Mouse (Mus musculus) limb, embryonic 13.5 days (tissue): Measurements from ENCODE around the gene AI593442. TPM values are rescaled to one million over a fixed set of nuclear protein-coding genes. Genes with fewer than 3 reads are reported as not detected.

ENCODE experiments used
- ATAC-seq: fragments of 200-750 bp; cut with Nextera tagmentation; 2 replicates; pipeline ENCODE4 v1.8.0; 2017; ENCODE audit warnings: low read depth, moderate number of reproducible peaks, moderate TSS enrichment; ENCODE audit not compliant: low FRiP score
- H3K27ac ChIP-seq: fragments of 300-500 bp; sonication (generic); 2 replicates; pipeline ENCODE4 v1.5.1; 2015; ENCODE audit warnings: inconsistent platforms, mild to moderate bottlenecking, moderate library complexity
- H3K27me3 ChIP-seq: fragments of 300-500 bp; sonication (generic); 2 replicates; pipeline ENCODE4 v1.6.1; 2015; ENCODE audit warnings: mild to moderate bottlenecking, inconsistent platforms
- H3K36me3 ChIP-seq: fragments of 300-500 bp; sonication (generic); 2 replicates; pipeline ENCODE4 v1.6.1; 2015; ENCODE audit warnings: inconsistent platforms, mild to moderate bottlenecking, moderate library complexity
- H3K4me1 ChIP-seq: fragments of 300-500 bp; sonication (generic); 2 replicates; pipeline ENCODE4 v1.6.1; 2015; ENCODE audit warnings: inconsistent platforms
- H3K4me2 ChIP-seq: fragments of 300-500 bp; sonication (generic); replicated peaks from 2 replicates; pipeline ENCODE4 v1.6.1; 2015; ENCODE audit warnings: inconsistent platforms, mild to moderate bottlenecking, moderate library complexity
- H3K4me3 ChIP-seq: fragments of 300-500 bp; sonication (generic); 2 replicates; pipeline ENCODE4 v1.5.1; 2015; ENCODE audit warnings: moderate library complexity, mild to moderate bottlenecking, inconsistent platforms
- H3K9ac ChIP-seq: fragments of 300-500 bp; sonication (generic); 2 replicates; pipeline ENCODE4 v1.6.1; 2015; ENCODE audit warnings: mild to moderate bottlenecking, inconsistent platforms
- H3K9me3 ChIP-seq: fragments of 300-500 bp; sonication (generic); 2 replicates; pipeline ENCODE4 v1.6.1; 2016; ENCODE audit warnings: inconsistent platforms
- WGBS: fragments of 180-500 bp; shearing (Covaris S2); methylation state at CpG from one replicate; pipeline ENCODE4 v1.1.7; 2015; 5-methylcytosine and 5-hydroxymethylcytosine counted together
- polyA plus RNA-seq: library from polyadenylated mRNA; unstranded; fragments of >200 nt; fragmentation: Nextera tagmentation; extraction: Ambion mirVana; gene quantifications from 2 replicates; pipeline ENCODE4 v1.2.1, GENCODE M21; 2015

Gene AI593442
- polyA plus RNA-seq, result 2.5 and 4.0 TPM in 2 replicates

GRCm38 (mm10) chr9:52679362-52679947, at the start of gene AI593442:
TSS of gene AI593442 (minus strand) at chr9:52679780.
- ATAC-seq, result peak; percentile 71; the same call in 1 of the 2 replicates
- Histone ChIP-seq H3K36me3 (no peaks in the 10 kb centered on the region), H3K4me2 (peak within 1 kb of the TSS; percentile 81), H3K4me3 (peak within 1 kb of the TSS; percentile 48), H3K27ac (no peak within 1 kb of the TSS), H3K9me3 (no peaks in the 10 kb centered on the region), H3K27me3 (peaks cover 74% of the 10 kb centered on the region), H3K4me1 (peaks cover 22% of the 10 kb centered on the region), H3K9ac (peak within 1 kb of the TSS; percentile 54)
- WGBS, result 2% methylated on average over 15 of the region's 27 CpGs

- H3K9ac ChIP-seq, result no peak overlapping the region
- no peaks in the 10 kb centered on the region for H3K27me3 ChIP-seq
- no peak overlapping the region for H3K4me3 ChIP-seq
- H3K36me3 ChIP-seq, result no peaks in the 10 kb centered on the region
- H3K9me3 ChIP-seq, result no peaks in the 10 kb centered on the region
- ATAC-seq, result no peak
- WGBS, result 86% methylated on average over 5 of the region's 5 CpGs
- no peak overlapping the region for H3K27ac ChIP-seq
- H3K4me2 ChIP-seq, result no peak overlapping the region
- H3K4me1 ChIP-seq, result no peaks in the 10 kb centered on the region
These were observed 49.2 kb upstream of the AI593442 start for GRCm38 (mm10) chr9:52728806-52729205.

GRCm38 (mm10) chr9:52722626-52723025, 43.0 kb upstream of the AI593442 start:
- Histone ChIP-seq H3K27ac (no peak overlapping the region), H3K27me3 (no peaks in the 10 kb centered on the region), H3K4me2 (no peak overlapping the region), H3K4me1 (no peaks in the 10 kb centered on the region), H3K9ac (no peak overlapping the region), H3K36me3 (no peaks in the 10 kb centered on the region), H3K4me3 (no peak overlapping the region), H3K9me3 (no peaks in the 10 kb centered on the region)
- WGBS, result 93% methylated on average over 1 of the region's 1 CpGs
- ATAC-seq, result no peak

GRCm38 (mm10) chr9:52719562-52719961, 40.0 kb upstream of the AI593442 start:
- Histone ChIP-seq H3K4me1 (no peaks in the 10 kb centered on the region), H3K9me3 (no peaks in the 10 kb centered on the region), H3K36me3 (no peaks in the 10 kb centered on the region), H3K9ac (no peak overlapping the region), H3K4me3 (no peak overlapping the region), H3K27ac (no peak overlapping the region), H3K4me2 (no peak overlapping the region), H3K27me3 (no peaks in the 10 kb centered on the region)
- no peak for ATAC-seq
- 56% methylated on average over 2 of the region's 2 CpGs for WGBS

GRCm38 (mm10) chr9:52680036-52680435, 456 bp upstream of the AI593442 start:
- Histone ChIP-seq H3K27me3 (peaks cover 74% of the 10 kb centered on the region), H3K4me1 (peaks cover 22% of the 10 kb centered on the region), H3K9me3 (no peaks in the 10 kb centered on the region), H3K4me2 (peak overlapping the region; percentile 81), H3K4me3 (no peak overlapping the region; the same call in 1 of the 2 replicates), H3K27ac (no peak overlapping the region), H3K36me3 (no peaks in the 10 kb centered on the region), H3K9ac (no peak overlapping the region)
- no peak for ATAC-seq
- WGBS, result 67% methylated on average over 5 of the region's 5 CpGs

GRCm38 (mm10) chr9:52678839-52679215, 753 bp downstream of the AI593442 start:
- under 1% methylated on average over 10 of the region's 10 CpGs for WGBS
- no peak for ATAC-seq

GRCm38 (mm10) chr9:52678179-52678838, 1.3 kb downstream of the AI593442 start:
- no peaks in the 10 kb centered on the region for H3K36me3 ChIP-seq
- WGBS, result under 1% methylated on average over 28 of the region's 28 CpGs
- no peak for ATAC-seq
- no peaks in the 10 kb centered on the region for H3K9me3 ChIP-seq
- H3K27ac ChIP-seq, result no peak overlapping the region
- peak overlapping the region; percentile 81 for H3K4me2 ChIP-seq
- peaks cover 22% of the 10 kb centered on the region for H3K4me1 ChIP-seq
- peak overlapping the region; percentile 48 for H3K4me3 ChIP-seq
- H3K27me3 ChIP-seq, result peaks cover 76% of the 10 kb centered on the region
- no peak overlapping the region for H3K9ac ChIP-seq

More at GRCm38 (mm10) chr9:52678839-52679215, 753 bp downstream of the AI593442 start:
- H3K36me3 ChIP-seq, result no peaks in the 10 kb centered on the region
- peak overlapping the region; percentile 81 for H3K4me2 ChIP-seq
- H3K9me3 ChIP-seq, result no peaks in the 10 kb centered on the region
- peak overlapping the region; percentile 48 for H3K4me3 ChIP-seq
- no peak overlapping the region; the same call in 1 of the 2 replicates for H3K9ac ChIP-seq
- H3K4me1 ChIP-seq, result peaks cover 22% of the 10 kb centered on the region
- no peak overlapping the region for H3K27ac ChIP-seq
- peaks cover 76% of the 10 kb centered on the region for H3K27me3 ChIP-seq

GRCm38 (mm10) chr9:52676587-52676986, 3.0 kb downstream of the AI593442 start:
- Histone ChIP-seq H3K36me3 (no peaks in the 10 kb centered on the region), H3K4me2 (no peak overlapping the region; the same call in 1 of the 2 replicates), H3K9me3 (no peaks in the 10 kb centered on the region), H3K27me3 (peaks cover 64% of the 10 kb centered on the region), H3K4me1 (peaks cover 22% of the 10 kb centered on the region), H3K4me3 (no peak overlapping the region), H3K9ac (no peak overlapping the region), H3K27ac (no peak overlapping the region)
- ATAC-seq, result no peak
- WGBS, result 18% methylated on average over 4 of the region's 4 CpGs

- no peaks in the 10 kb centered on the region for H3K36me3 ChIP-seq
- H3K27ac ChIP-seq, result no peak overlapping the region
- ATAC-seq, result no peak
- H3K9ac ChIP-seq, result no peak overlapping the region
- H3K4me3 ChIP-seq, result no peak overlapping the region
- peaks cover 57% of the 10 kb centered on the region for H3K27me3 ChIP-seq
- no peaks in the 10 kb centered on the region for H3K9me3 ChIP-seq
- H3K4me1 ChIP-seq, result peaks cover 22% of the 10 kb centered on the region
- WGBS, result 68% methylated on average over 3 of the region's 3 CpGs
- H3K4me2 ChIP-seq, result no peak overlapping the region
These were observed 3.6 kb downstream of the AI593442 start for GRCm38 (mm10) chr9:52675937-52676336.

GRCm38 (mm10) chr9:52661422-52661821, 18.2 kb downstream of the AI593442 start:
- H3K4me3 ChIP-seq, result no peak overlapping the region
- no peaks in the 10 kb centered on the region for H3K4me1 ChIP-seq
- H3K27ac ChIP-seq, result no peak overlapping the region
- ATAC-seq, result no peak
- no peaks in the 10 kb centered on the region for H3K27me3 ChIP-seq
- H3K9ac ChIP-seq, result no peak overlapping the region
- no peaks in the 10 kb centered on the region for H3K9me3 ChIP-seq
- H3K4me2 ChIP-seq, result no peak overlapping the region
- no peaks in the 10 kb centered on the region for H3K36me3 ChIP-seq
- WGBS, result 75% methylated on average over 3 of the region's 3 CpGs

- H3K9ac ChIP-seq, result no peak overlapping the region
- H3K4me3 ChIP-seq, result no peak overlapping the region
- no peak overlapping the region for H3K4me2 ChIP-seq
- ATAC-seq, result no peak
- no peaks in the 10 kb centered on the region for H3K36me3 ChIP-seq
- H3K9me3 ChIP-seq, result no peaks in the 10 kb centered on the region
- no peaks in the 10 kb centered on the region for H3K4me1 ChIP-seq
- no peaks in the 10 kb centered on the region for H3K27me3 ChIP-seq
- WGBS, result 80% methylated on average over 5 of the region's 5 CpGs
- H3K27ac ChIP-seq, result no peak overlapping the region
These were observed 29.1 kb downstream of the AI593442 start for GRCm38 (mm10) chr9:52650341-52650951.

GRCm38 (mm10) chr9:52645312-52645711, 34.3 kb downstream of the AI593442 start:
- Histone ChIP-seq H3K4me2 (no peak overlapping the region), H3K27me3 (no peaks in the 10 kb centered on the region), H3K9me3 (no peaks in the 10 kb centered on the region), H3K27ac (no peak overlapping the region), H3K4me3 (no peak overlapping the region), H3K36me3 (no peaks in the 10 kb centered on the region), H3K4me1 (no peaks in the 10 kb centered on the region), H3K9ac (no peak overlapping the region)
- ATAC-seq, result no peak
- 88% methylated on average over 2 of the region's 2 CpGs for WGBS
